ENCODE assay signal across 29 mouse cellular contexts in genomic region chr9:88377483-88377882, GRCm38 (mm10). TPM values are rescaled to one million over a fixed set of nuclear protein-coding genes. Genes with fewer than 3 reads are reported as not detected.
DNase-seq lines count a peak whose midpoint lies in the region; ATAC-seq and TF ChIP-seq lines count a peak whose summit lies in the region.
"Had no signal": no experiment of that assay in that cellular context is flagged by ENCODE, and none has a peak within 500 bp of the region (broad histone marks: within the 10 kb centered on the region; RNA-seq: fewer than 3 reads in every experiment).

No protein-coding gene starts in this region.

- H3K79me3 ChIP-seq in C2C12 (ENCODE audit: low read depth), result no peaks in the 10 kb centered on the region

- no peak overlapping the region for H3ac ChIP-seq in C2C12 (ENCODE audit: control insufficient read depth, insufficient read length, low read depth)

- no peaks in the 10 kb centered on the region for H3K79me2 ChIP-seq in C2C12 (ENCODE audit: control insufficient read depth, insufficient read depth)

- peak; percentile 78 for ATAC-seq in granulocyte monocyte progenitor cell, adult 5-6 weeks (replicated peaks; ENCODE audit: poor library complexity, severe bottlenecking)
- ATAC-seq: forebrain, embryonic 15.5 days had no signal

- H3K4me3 ChIP-seq in C2C12 (ENCODE audit: insufficient read depth, poor library complexity, severe bottlenecking), result no peak overlapping the region
- peak overlapping the region; percentile 91 for H3K4me3 ChIP-seq in megakaryocyte, embryonic 14.5 days (replicated peaks)
- H3K4me3 ChIP-seq: embryonic facial prominence, embryonic 10.5 days; embryonic facial prominence, embryonic 13.5 days; erythroblast, embryonic 14.5 days; forebrain, embryonic 12.5 days; forebrain, embryonic 15.5 days; heart, adult 2 months; heart, embryonic 10.5 days; heart, embryonic 13.5 days; hindbrain, embryonic 12.5 days; hindbrain, embryonic 15.5 days had no signal

- H3K4me1 ChIP-seq in megakaryocyte, embryonic 14.5 days, result peaks cover 61% of the 10 kb centered on the region
- H3K4me1 ChIP-seq: embryonic facial prominence, embryonic 10.5 days; embryonic facial prominence, embryonic 13.5 days; forebrain, embryonic 12.5 days; forebrain, embryonic 15.5 days; heart, embryonic 10.5 days; hindbrain, embryonic 12.5 days; hindbrain, embryonic 15.5 days had no signal

- no peaks in the 10 kb centered on the region for H3K27me3 ChIP-seq in C2C12 (ENCODE audit: control insufficient read depth, insufficient read depth, insufficient read length)
- no peaks in the 10 kb centered on the region for H3K27me3 ChIP-seq in megakaryocyte, embryonic 14.5 days (replicated peaks)
- H3K27me3 ChIP-seq: CH12.LX; embryonic facial prominence, embryonic 13.5 days; forebrain, embryonic 12.5 days; forebrain, embryonic 15.5 days; heart, embryonic 13.5 days; hindbrain, embryonic 12.5 days; hindbrain, embryonic 15.5 days had no signal

- TF ChIP-seq CTCF in C2C12 (IDR thresholded peaks at IDR 0.05; ENCODE audit: control insufficient read depth, insufficient read depth, insufficient read length), result no peak

- peak; percentile 77 for DNase-seq in 416B (ENCODE audit: low read depth)
- DNase-seq in MN1 (ENCODE audit: low spot score), result no peak
- no peak for DNase-seq in cerebellum, adult 11-12 months
- no peak for DNase-seq in right cerebral cortex, postnatal 14 days
- no peak for DNase-seq in adrenal gland, adult 8-10 months
- DNase-seq: adrenal gland, adult 2 months; adrenal gland, postnatal 25 days; cerebellum, adult 2 months; cerebellum, adult 9-11 months; cerebellum, postnatal 25 days; embryo, embryonic 11 days; gastrocnemius, postnatal 25 days; heart, adult 2 months; heart, postnatal 14 days; heart, postnatal 4 days had no signal

- no peaks in the 10 kb centered on the region for H3K9me3 ChIP-seq in megakaryocyte, embryonic 14.5 days
- H3K9me3 ChIP-seq: embryonic facial prominence, embryonic 10.5 days; embryonic facial prominence, embryonic 13.5 days; forebrain, embryonic 12.5 days; forebrain, embryonic 15.5 days; G1E; heart, embryonic 10.5 days; heart, embryonic 13.5 days; hindbrain, embryonic 12.5 days; hindbrain, embryonic 15.5 days had no signal

- peaks cover 16% of the 10 kb centered on the region for H3K36me3 ChIP-seq in C2C12 (ENCODE audit: control insufficient read depth, insufficient read depth)
- H3K36me3 ChIP-seq in megakaryocyte, embryonic 14.5 days (replicated peaks; ENCODE audit: low read length), result peaks cover 66% of the 10 kb centered on the region

TF ChIP-seq in C2C12, 6 proteins besides CTCF, POLR2A, EP300 and RAD21:
- TF ChIP-seq FOSL1 (IDR thresholded peaks at IDR 0.05; ENCODE audit: insufficient read depth, low read length, poor library complexity, severe bottlenecking), result no peak
- TF ChIP-seq USF1 (IDR thresholded peaks at IDR 0.05; ENCODE audit: low read depth), result peak; percentile 16
- no peak for TF ChIP-seq CEBPB (IDR thresholded peaks at IDR 0.05; ENCODE audit: low read depth)
TF ChIP-seq in C2C12: peak in this region for 1.

RNA-seq across cellular contexts. Expression of gene Nt5e, which starts 50.5 kb away (rescaled TPM):
- polyA plus RNA-seq in C2C12 (2012; fragmentation: generic; extraction: Trizol), result 0.34 TPM
- 0.21 TPM in 1 of 2 replicates, not detected in the other for total RNA-seq in granulocyte monocyte progenitor cell, adult 5-6 weeks (2014; fragmentation: Nextera tagmentation)
- total RNA-seq in granulocyte monocyte progenitor cell, adult 5-6 weeks (2017), result 1.6 and 1.9 TPM in 2 replicates
- 11.9 and 45.6 TPM in 2 replicates for polyA plus RNA-seq in megakaryocyte, embryonic 14.5 days (2012; ENCODE audit: insufficient read depth, low replicate concordance)
- 10 to 100 TPM in 2 of 4 experiments, 1 to 10 TPM in 2; 5.7 to 13.6 (median 8.9) TPM for total RNA-seq in adrenal gland, adult 8-10 months (2022)
- polyA plus RNA-seq: erythroblast, embryonic 14.5 days; G1E had no signal
